Mouse (Mus musculus) midbrain, embryonic 14.5 days (tissue): ENCODE data around the gene Rps7. TPM values are rescaled to one million over a fixed set of nuclear protein-coding genes. Genes with fewer than 3 reads are reported as not detected.

Experiments used
- ATAC-seq: fragments of 200-750 bp; cut with Nextera tagmentation; 2 replicates; pipeline ENCODE4 v1.8.0; 2017; ENCODE audit warnings: moderate number of reproducible peaks, moderate library complexity; ENCODE audit not compliant: low FRiP score, low TSS enrichment
- DNase-seq: peaks from one replicate; pipeline ENCODE4 v3.0.0-alpha.2; 2015
- H3K27ac ChIP-seq: fragments of 300-500 bp; sonication (generic); replicated peaks from 2 replicates; pipeline ENCODE4 v1.5.1; 2014; ENCODE audit warnings: mild to moderate bottlenecking, low read depth, low read length, moderate library complexity
- H3K27me3 ChIP-seq: fragments of 300-500 bp; sonication (generic); 2 replicates; pipeline ENCODE4 v1.6.1; 2014; ENCODE audit warnings: low read length, control low read depth, mixed read lengths; ENCODE audit not compliant: control insufficient read depth, insufficient read depth
- H3K36me3 ChIP-seq: fragments of 300-500 bp; sonication (generic); 2 replicates; pipeline ENCODE4 v1.6.1; 2014; ENCODE audit warnings: low read length, control low read depth; ENCODE audit not compliant: control insufficient read depth, insufficient read depth
- H3K4me1 ChIP-seq: fragments of 300-500 bp; sonication (generic); 2 replicates; pipeline ENCODE4 v1.6.1; 2014; ENCODE audit warnings: mild to moderate bottlenecking, antibody characterized with exemption, low read length, control low read depth; ENCODE audit not compliant: control insufficient read depth, insufficient read depth
- H3K4me2 ChIP-seq: fragments of 300-500 bp; sonication (generic); 2 replicates; pipeline ENCODE4 v1.6.1; 2014; ENCODE audit warnings: mild to moderate bottlenecking, low read length, moderate library complexity
- H3K4me3 ChIP-seq: fragments of 300-500 bp; sonication (generic); replicated peaks from 2 replicates; pipeline ENCODE4 v1.5.1; 2014; ENCODE audit warnings: low read depth, low read length
- H3K9ac ChIP-seq: fragments of 300-500 bp; sonication (generic); replicated peaks from 2 replicates; pipeline ENCODE4 v1.6.1; 2014; ENCODE audit warnings: mild to moderate bottlenecking, low read length, moderate library complexity
- H3K9me3 ChIP-seq: fragments of 300-500 bp; sonication (generic); 2 replicates; pipeline ENCODE4 v1.6.1; 2016; ENCODE audit warnings: low read length, control low read depth, mixed read lengths; ENCODE audit not compliant: control insufficient read depth
- WGBS: fragments of 180-500 bp; shearing (Covaris S2); extraction: QIAGEN DNeasy Blood & Tissue Kit; methylation state at CpG from one replicate; pipeline ENCODE4 v1.1.7; 2014; 5-methylcytosine and 5-hydroxymethylcytosine counted together
- polyA plus RNA-seq: library from polyadenylated mRNA; unstranded; fragments of >200 nt; fragmentation: Nextera tagmentation; extraction: Ambion mirVana; gene quantifications from 2 replicates; pipeline ENCODE4 v1.2.1, GENCODE M21; 2014

Gene Rps7
- polyA plus RNA-seq, 1 experiment from 2014 or later, result 653 TPM

- Histone ChIP-seq H3K27me3 (no peaks in the 10 kb centered on the region), H3K9me3 (no peaks in the 10 kb centered on the region), H3K36me3 (peaks cover 3% of the 10 kb centered on the region; the same call in 1 of the 2 replicates), H3K9ac (no peak within 1 kb of the TSS), H3K4me3 (no peak within 1 kb of the TSS), H3K4me1 (no peaks in the 10 kb centered on the region; the same call in 1 of the 2 replicates), H3K27ac (no peak within 1 kb of the TSS), H3K4me2 (no peak within 1 kb of the TSS)
- no peak for DNase-seq
- WGBS, result 75% methylated on average over 5 of the region's 5 CpGs
- ATAC-seq, result no peak
Measured at GRCm38 (mm10) chr12:28623195-28623594, 12.6 kb downstream of the Rps7 start, which contains the start of gene Colec11. Gene Colec11, minus strand, starts transcription at chr12:28623377.

- DNase-seq (no peak), ATAC-seq (no peak)
- no peak overlapping the region for H3K9ac ChIP-seq
- WGBS, result 81% methylated on average over 1 of the region's 1 CpGs
- H3K36me3 ChIP-seq, result no peaks in the 10 kb centered on the region
- no peak overlapping the region for H3K27ac ChIP-seq
- H3K27me3 ChIP-seq, result no peaks in the 10 kb centered on the region
- H3K9me3 ChIP-seq, result no peaks in the 10 kb centered on the region
- H3K4me2 ChIP-seq, result no peak overlapping the region
- H3K4me3 ChIP-seq, result no peak overlapping the region
- no peaks in the 10 kb centered on the region; the same call in 1 of the 2 replicates for H3K4me1 ChIP-seq
Measured at GRCm38 (mm10) chr12:28622641-28623040, 13.1 kb downstream of the Rps7 start.

- Histone ChIP-seq H3K36me3 (no peaks in the 10 kb centered on the region), H3K4me2 (no peak overlapping the region), H3K9ac (no peak overlapping the region), H3K4me1 (no peaks in the 10 kb centered on the region; the same call in 1 of the 2 replicates), H3K4me3 (no peak overlapping the region), H3K27ac (no peak overlapping the region), H3K27me3 (no peaks in the 10 kb centered on the region), H3K9me3 (no peaks in the 10 kb centered on the region)
- WGBS, result 63% methylated on average over 5 of the region's 5 CpGs
- ATAC-seq (no peak), DNase-seq (no peak)
Measured at GRCm38 (mm10) chr12:28622167-28622532, 13.6 kb downstream of the Rps7 start.

- WGBS, result 31% methylated on average over 7 of the region's 7 CpGs
- Histone ChIP-seq H3K27ac (no peak overlapping the region), H3K4me1 (no peaks in the 10 kb centered on the region; the same call in 1 of the 2 replicates), H3K4me3 (no peak overlapping the region), H3K9me3 (no peaks in the 10 kb centered on the region), H3K4me2 (no peak overlapping the region), H3K9ac (no peak overlapping the region), H3K36me3 (no peaks in the 10 kb centered on the region), H3K27me3 (no peaks in the 10 kb centered on the region)
- ATAC-seq, result no peak
- DNase-seq, result no peak
Measured at GRCm38 (mm10) chr12:28621451-28622166, 14.1 kb downstream of the Rps7 start.

- Histone ChIP-seq H3K27ac (no peak overlapping the region), H3K4me3 (no peak overlapping the region), H3K4me2 (no peak overlapping the region), H3K36me3 (no peaks in the 10 kb centered on the region), H3K9me3 (no peaks in the 10 kb centered on the region), H3K27me3 (no peaks in the 10 kb centered on the region), H3K9ac (no peak overlapping the region), H3K4me1 (no peaks in the 10 kb centered on the region; the same call in 1 of the 2 replicates)
- ATAC-seq, result no peak
- DNase-seq, result no peak
- 79% methylated on average over 4 of the region's 4 CpGs for WGBS
Measured at GRCm38 (mm10) chr12:28617297-28617696, 18.5 kb downstream of the Rps7 start.

- Histone ChIP-seq H3K9ac (no peak overlapping the region), H3K4me2 (no peak overlapping the region), H3K9me3 (no peaks in the 10 kb centered on the region), H3K4me1 (no peaks in the 10 kb centered on the region), H3K27ac (no peak overlapping the region), H3K27me3 (no peaks in the 10 kb centered on the region), H3K36me3 (no peaks in the 10 kb centered on the region), H3K4me3 (no peak overlapping the region)
- ATAC-seq, result no peak
- 69% methylated on average over 7 of the region's 7 CpGs for WGBS
- DNase-seq, result no peak
Measured at GRCm38 (mm10) chr12:28614401-28614800, 21.4 kb downstream of the Rps7 start.

- no peak overlapping the region for H3K27ac ChIP-seq
- ATAC-seq, result no peak
- no peaks in the 10 kb centered on the region for H3K27me3 ChIP-seq
- H3K4me1 ChIP-seq, result peaks cover 13% of the 10 kb centered on the region
- H3K36me3 ChIP-seq, result no peaks in the 10 kb centered on the region
- no peak for DNase-seq
- no peak overlapping the region for H3K4me3 ChIP-seq
- no peak overlapping the region for H3K9ac ChIP-seq
- no peaks in the 10 kb centered on the region for H3K9me3 ChIP-seq
- no peak overlapping the region for H3K4me2 ChIP-seq
- 68% methylated on average over 6 of the region's 6 CpGs for WGBS
Measured at GRCm38 (mm10) chr12:28612391-28612790, 23.4 kb downstream of the Rps7 start.

- H3K4me2 ChIP-seq, result peak overlapping the region; percentile 47
- WGBS, result 26% methylated on average over 17 of the region's 17 CpGs
- H3K27ac ChIP-seq, result peak overlapping the region; percentile 90
- peak overlapping the region; percentile 14; the same call in 1 of the 2 replicates for H3K4me3 ChIP-seq
- peak; percentile 73 for DNase-seq
- peak overlapping the region; percentile 51 for H3K9ac ChIP-seq
- no peaks in the 10 kb centered on the region for H3K27me3 ChIP-seq
- H3K4me1 ChIP-seq, result peaks cover 17% of the 10 kb centered on the region
- H3K36me3 ChIP-seq, result no peaks in the 10 kb centered on the region
- no peaks in the 10 kb centered on the region for H3K9me3 ChIP-seq
- peak; percentile 82 for ATAC-seq
Measured at GRCm38 (mm10) chr12:28607546-28608305, 28.0 kb downstream of the Rps7 start.
